Mouse (Mus musculus): Measurements from ENCODE around the gene Ell3. TPM values are rescaled to one million over a fixed set of nuclear protein-coding genes. Genes with fewer than 3 reads are reported as not detected.
A peak's percentile ranks its signal among the peaks of the same experiment; 100 is the strongest.

The Ell3 gene
- polyA plus RNA-seq, 1 experiment from 2014 or later: 3.1 TPM

DNA sequence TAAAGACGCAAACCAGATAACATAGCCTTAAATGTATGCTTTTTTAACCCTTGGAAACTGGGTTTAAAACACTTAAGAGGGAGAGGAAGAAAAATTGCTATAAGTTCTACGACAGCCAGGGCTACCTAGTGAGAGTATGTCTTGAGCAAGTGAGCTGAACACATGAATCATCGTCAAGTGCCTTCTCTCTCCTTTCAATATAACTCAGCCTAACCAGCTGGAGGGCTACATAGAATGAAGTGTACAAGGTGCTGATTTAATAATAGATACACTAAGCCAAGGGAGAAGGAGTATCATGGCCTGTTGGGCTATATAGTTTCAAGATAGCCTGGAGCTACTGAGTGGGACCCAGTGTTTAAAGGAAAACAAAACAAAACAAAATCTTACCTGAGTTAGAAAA, 25.6 kb downstream of the Ell3 start:
- 92% methylated on average over 3 of the region's 3 CpGs for WGBS
- H3K4me1 ChIP-seq (replicated peaks; ENCODE audit: control insufficient read depth, insufficient read depth, low read length): peaks cover 3% of the 10 kb centered on the region; the same call in 1 of the 2 replicates
- no peak for DNase-seq (ENCODE audit: low spot score)
- H3K4me2 ChIP-seq (replicated peaks; ENCODE audit: low read depth, low read length): no peak overlapping the region
- H3K9me3 ChIP-seq (ENCODE audit: control insufficient read depth, low read length): no peaks in the 10 kb centered on the region
- H3K9ac ChIP-seq (ENCODE audit: low read depth, low read length): no peak overlapping the region
- no peaks in the 10 kb centered on the region for H3K36me3 ChIP-seq (ENCODE audit: control insufficient read depth, insufficient read depth, low read length)
- no peaks in the 10 kb centered on the region for H3K27me3 ChIP-seq (ENCODE audit: control insufficient read depth, insufficient read depth, low read length)
- H3K27ac ChIP-seq (ENCODE audit: low read depth, low read length): no peak overlapping the region
- no peak for ATAC-seq (ENCODE audit: low FRiP score)
- H3K4me3 ChIP-seq (ENCODE audit: low read depth, low read length): no peak overlapping the region

DNA sequence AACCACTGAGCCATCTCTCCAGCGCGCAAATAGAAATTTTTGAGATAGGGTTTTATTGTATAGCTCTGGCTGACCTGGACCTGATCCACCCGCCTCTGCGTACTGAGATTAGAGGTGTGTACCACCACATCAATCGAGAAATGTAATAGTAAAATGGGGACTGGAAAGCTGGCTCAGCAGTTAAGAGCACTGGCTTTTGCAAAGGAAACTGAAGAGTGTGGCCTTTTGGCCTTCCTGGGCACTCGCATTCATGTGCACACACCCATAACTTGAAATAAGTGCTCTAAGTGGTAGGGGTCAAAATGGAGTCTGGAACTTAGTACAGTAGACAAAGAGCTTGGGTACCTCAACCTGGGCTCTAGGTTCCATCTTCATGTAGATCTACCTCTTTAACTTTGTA, 27.7 kb downstream of the Ell3 start:
- Histone ChIP-seq H3K4me2 (replicated peaks; ENCODE audit: low read depth, low read length) (no peak overlapping the region), H3K27me3 (ENCODE audit: control insufficient read depth, insufficient read depth, low read length) (no peaks in the 10 kb centered on the region), H3K4me3 (ENCODE audit: low read depth, low read length) (no peak overlapping the region), H3K4me1 (replicated peaks; ENCODE audit: control insufficient read depth, insufficient read depth, low read length) (peaks cover 3% of the 10 kb centered on the region; the same call in 1 of the 2 replicates), H3K27ac (ENCODE audit: low read depth, low read length) (no peak overlapping the region), H3K9ac (ENCODE audit: low read depth, low read length) (no peak overlapping the region), H3K36me3 (ENCODE audit: control insufficient read depth, insufficient read depth, low read length) (no peaks in the 10 kb centered on the region), H3K9me3 (ENCODE audit: control insufficient read depth, low read length) (no peaks in the 10 kb centered on the region)
- ATAC-seq (ENCODE audit: low FRiP score) (no peak), DNase-seq (ENCODE audit: low spot score) (no peak)
- WGBS: 94% methylated on average over 6 of the region's 6 CpGs

DNA sequence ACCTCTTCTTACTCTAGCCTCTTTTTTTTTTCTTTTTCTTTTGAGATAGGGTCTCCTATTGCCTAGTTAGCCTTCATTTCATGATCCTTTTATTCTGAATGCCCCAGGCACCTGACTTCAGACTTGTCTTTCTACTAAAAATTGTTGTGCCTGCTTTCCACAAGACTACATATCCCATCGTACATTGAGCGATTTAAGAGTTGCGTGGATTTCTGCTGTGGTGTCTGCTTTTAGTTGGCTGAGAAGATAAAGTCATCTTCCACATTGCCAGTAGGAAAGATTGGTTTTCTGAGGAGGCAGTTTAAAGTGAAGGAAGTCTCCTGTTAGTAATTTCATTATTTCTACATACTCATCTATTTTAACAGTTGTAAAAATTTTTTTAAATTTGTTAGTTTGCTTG, 28.5 kb downstream of the Ell3 start:
- Histone ChIP-seq H3K9ac (ENCODE audit: low read depth, low read length) (peak overlapping the region; percentile 8; the same call in 1 of the 2 replicates), H3K4me3 (ENCODE audit: low read depth, low read length) (peak overlapping the region; percentile 80), H3K4me2 (replicated peaks; ENCODE audit: low read depth, low read length) (peak overlapping the region; percentile 45), H3K4me1 (replicated peaks; ENCODE audit: control insufficient read depth, insufficient read depth, low read length) (peaks cover 3% of the 10 kb centered on the region; the same call in 1 of the 2 replicates), H3K27me3 (ENCODE audit: control insufficient read depth, insufficient read depth, low read length) (no peaks in the 10 kb centered on the region), H3K9me3 (ENCODE audit: control insufficient read depth, low read length) (no peaks in the 10 kb centered on the region), H3K36me3 (ENCODE audit: control insufficient read depth, insufficient read depth, low read length) (no peaks in the 10 kb centered on the region), H3K27ac (ENCODE audit: low read depth, low read length) (no peak overlapping the region)
- 87% methylated on average over 3 of the region's 3 CpGs for WGBS
- ATAC-seq (ENCODE audit: low FRiP score): no peak
- DNase-seq (ENCODE audit: low spot score): no peak

DNA sequence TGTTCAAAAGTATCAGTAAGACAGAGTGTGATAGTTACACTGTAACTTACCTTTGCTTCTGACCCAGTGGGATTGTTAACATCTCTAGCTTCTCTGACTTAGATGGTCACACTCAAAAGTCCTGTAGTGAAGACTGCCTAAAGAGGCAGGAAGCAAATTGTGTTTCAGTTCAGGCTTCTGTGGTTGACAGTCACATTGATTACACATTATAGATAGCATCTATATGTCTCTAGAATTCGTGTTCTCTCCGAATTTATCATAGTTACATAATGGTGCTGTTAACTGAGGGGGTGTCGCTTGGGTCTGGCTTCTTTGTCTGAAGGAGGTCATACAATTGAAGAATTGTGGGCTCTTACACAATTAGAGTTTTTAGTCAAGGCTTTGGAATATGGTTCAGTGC, 29.0 kb downstream of the Ell3 start:
- no peaks in the 10 kb centered on the region for H3K9me3 ChIP-seq (ENCODE audit: control insufficient read depth, low read length)
- H3K4me1 ChIP-seq (replicated peaks; ENCODE audit: control insufficient read depth, insufficient read depth, low read length): peaks cover 3% of the 10 kb centered on the region; the same call in 1 of the 2 replicates
- peak overlapping the region; percentile 80 for H3K4me3 ChIP-seq (ENCODE audit: low read depth, low read length)
- H3K27me3 ChIP-seq (ENCODE audit: control insufficient read depth, insufficient read depth, low read length): no peaks in the 10 kb centered on the region
- peak overlapping the region; percentile 8; the same call in 1 of the 2 replicates for H3K9ac ChIP-seq (ENCODE audit: low read depth, low read length)
- no peak for DNase-seq (ENCODE audit: low spot score)
- no peaks in the 10 kb centered on the region for H3K36me3 ChIP-seq (ENCODE audit: control insufficient read depth, insufficient read depth, low read length)
- H3K4me2 ChIP-seq (replicated peaks; ENCODE audit: low read depth, low read length): peak overlapping the region; percentile 45
- no peak overlapping the region for H3K27ac ChIP-seq (ENCODE audit: low read depth, low read length)
- ATAC-seq (ENCODE audit: low FRiP score): no peak
- 53% methylated on average over 3 of the region's 3 CpGs for WGBS

DNA sequence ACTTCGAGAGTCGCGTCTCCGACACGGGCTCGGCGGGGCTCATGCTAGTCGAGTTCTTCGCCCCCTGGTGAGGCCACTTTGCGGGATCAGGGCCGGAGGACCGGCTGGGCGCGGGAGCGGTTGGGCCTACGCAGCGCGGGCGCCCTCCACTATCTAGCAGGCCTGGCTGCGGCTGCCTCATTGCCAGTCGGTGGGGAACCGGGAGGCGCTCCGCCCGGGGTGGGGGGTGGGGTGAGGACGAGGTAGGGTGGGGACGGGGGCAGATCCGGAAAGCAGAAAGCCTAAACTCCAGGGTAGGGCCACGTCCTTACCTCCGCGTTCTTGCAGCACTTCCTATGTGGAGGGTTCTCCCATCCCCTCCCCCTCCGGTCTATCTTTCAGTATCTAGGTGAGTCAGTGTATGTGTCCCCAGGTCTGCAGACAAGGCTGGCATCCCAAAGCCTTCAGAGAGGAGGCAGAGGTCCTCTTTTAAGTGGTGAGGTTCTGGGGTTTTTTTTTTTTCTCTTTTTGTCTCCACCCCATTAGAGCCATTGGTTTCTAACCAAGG, 29.9 kb downstream of the Ell3 start:
- Histone ChIP-seq H3K27ac (ENCODE audit: low read depth, low read length) (peak overlapping the region; percentile 90), H3K27me3 (ENCODE audit: control insufficient read depth, insufficient read depth, low read length) (no peaks in the 10 kb centered on the region), H3K9me3 (ENCODE audit: control insufficient read depth, low read length) (no peaks in the 10 kb centered on the region), H3K4me2 (replicated peaks; ENCODE audit: low read depth, low read length) (peak overlapping the region; percentile 45), H3K4me3 (ENCODE audit: low read depth, low read length) (peak overlapping the region; percentile 80), H3K9ac (ENCODE audit: low read depth, low read length) (peak overlapping the region; percentile 91), H3K36me3 (ENCODE audit: control insufficient read depth, insufficient read depth, low read length) (no peaks in the 10 kb centered on the region), H3K4me1 (replicated peaks; ENCODE audit: control insufficient read depth, insufficient read depth, low read length) (peaks cover 3% of the 10 kb centered on the region; the same call in 1 of the 2 replicates)
- peak; percentile 61 for DNase-seq (ENCODE audit: low spot score)
- peak; percentile 57 for ATAC-seq (ENCODE audit: low FRiP score)
- under 1% methylated on average over 30 of the region's 32 CpGs for WGBS

DNA sequence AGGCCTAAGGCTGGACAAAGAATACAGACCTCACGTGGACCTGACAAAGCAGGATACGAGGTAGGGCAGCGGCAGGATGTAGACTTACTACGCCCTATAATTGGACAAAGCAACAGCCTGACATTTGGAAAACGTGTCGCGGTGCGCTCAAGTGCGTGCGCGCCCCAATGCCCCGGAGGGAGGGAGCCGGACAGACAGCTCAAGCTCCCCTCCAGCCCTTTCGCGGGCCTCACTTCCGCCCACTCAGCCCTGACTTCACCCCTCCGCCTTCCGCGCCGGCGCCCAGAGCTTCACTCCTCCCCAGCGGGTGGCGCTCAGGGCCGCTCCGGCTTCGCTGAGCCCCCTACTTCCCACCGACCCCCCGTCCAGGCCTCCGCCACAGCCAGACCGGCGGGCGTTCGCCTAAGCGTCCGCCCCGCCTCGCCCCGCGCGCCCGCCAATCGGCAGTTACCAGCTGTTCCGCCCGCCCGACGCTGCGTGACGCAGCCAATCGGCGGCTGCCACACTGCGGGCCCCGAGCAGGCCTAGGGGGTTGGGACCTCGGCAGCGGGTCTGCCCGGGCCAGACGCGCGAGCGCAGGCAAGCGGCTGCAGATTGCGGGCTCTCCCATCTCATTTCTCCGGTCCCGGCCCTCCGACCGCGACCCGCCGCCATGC, 30.6 kb downstream of the Ell3 start, which contains the start of the genes Pdia3 and Catsper2:
Pdia3 (plus strand) TSS at position 389 of the 656 bp plus-strand sequence.
Catsper2 (minus strand) TSS at position 406 of the 656 bp plus-strand sequence.
- peaks cover 3% of the 10 kb centered on the region; the same call in 1 of the 2 replicates for H3K4me1 ChIP-seq (replicated peaks; ENCODE audit: control insufficient read depth, insufficient read depth, low read length)
- WGBS: under 1% methylated on average over 65 of the region's 68 CpGs
- H3K9me3 ChIP-seq (ENCODE audit: control insufficient read depth, low read length): no peaks in the 10 kb centered on the region
- H3K27ac ChIP-seq (ENCODE audit: low read depth, low read length): peak within 1 kb of the TSS; percentile 90
- ATAC-seq (ENCODE audit: low FRiP score): peak; percentile 99
- peak within 1 kb of the TSS; percentile 45 for H3K4me2 ChIP-seq (replicated peaks; ENCODE audit: low read depth, low read length)
- DNase-seq (ENCODE audit: low spot score): peak; percentile 96
- no peaks in the 10 kb centered on the region for H3K27me3 ChIP-seq (ENCODE audit: control insufficient read depth, insufficient read depth, low read length)
- no peaks in the 10 kb centered on the region for H3K36me3 ChIP-seq (ENCODE audit: control insufficient read depth, insufficient read depth, low read length)
- H3K4me3 ChIP-seq (ENCODE audit: low read depth, low read length): peak within 1 kb of the TSS; percentile 80
- H3K9ac ChIP-seq (ENCODE audit: low read depth, low read length): peak within 1 kb of the TSS; percentile 91

DNA sequence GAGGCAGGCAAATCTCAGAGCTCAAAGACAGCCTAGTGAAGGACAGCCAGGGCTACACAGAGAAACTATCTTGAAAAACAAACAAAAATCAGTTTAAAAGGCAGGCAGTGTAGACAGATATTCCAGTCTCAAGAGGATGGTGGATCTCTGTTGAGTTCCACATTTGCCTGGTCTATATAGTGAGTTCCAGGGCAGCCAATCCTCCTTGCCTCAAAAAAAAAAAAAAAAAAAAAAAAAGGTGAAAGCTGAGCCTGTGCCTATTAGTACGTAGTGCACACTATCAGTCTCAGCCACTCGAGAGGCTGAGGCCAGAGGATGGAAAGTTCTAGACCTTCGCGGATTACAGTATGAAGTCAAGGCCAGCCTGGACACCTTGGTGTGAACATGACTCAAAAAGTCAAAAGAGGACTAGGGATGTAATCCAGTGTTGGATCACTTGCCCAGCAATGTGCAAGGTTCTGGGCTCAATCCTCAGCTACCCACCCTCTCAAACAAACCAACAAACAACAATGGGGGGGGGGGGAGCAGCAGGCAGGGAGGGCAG, 31.2 kb downstream of the Ell3 start:
- DNase-seq (ENCODE audit: low spot score): no peak
- 14% methylated on average over 4 of the region's 4 CpGs for WGBS
- no peak; the same call in 1 of the 2 replicates for ATAC-seq (ENCODE audit: low FRiP score)
- Histone ChIP-seq H3K36me3 (ENCODE audit: control insufficient read depth, insufficient read depth, low read length) (no peaks in the 10 kb centered on the region), H3K9ac (ENCODE audit: low read depth, low read length) (peak overlapping the region; percentile 74), H3K4me2 (replicated peaks; ENCODE audit: low read depth, low read length) (peak overlapping the region; percentile 45), H3K27ac (ENCODE audit: low read depth, low read length) (peak overlapping the region; percentile 90), H3K4me1 (replicated peaks; ENCODE audit: control insufficient read depth, insufficient read depth, low read length) (peaks cover 3% of the 10 kb centered on the region; the same call in 1 of the 2 replicates), H3K4me3 (ENCODE audit: low read depth, low read length) (peak overlapping the region; percentile 80), H3K27me3 (ENCODE audit: control insufficient read depth, insufficient read depth, low read length) (no peaks in the 10 kb centered on the region), H3K9me3 (ENCODE audit: control insufficient read depth, low read length) (no peaks in the 10 kb centered on the region)

DNA sequence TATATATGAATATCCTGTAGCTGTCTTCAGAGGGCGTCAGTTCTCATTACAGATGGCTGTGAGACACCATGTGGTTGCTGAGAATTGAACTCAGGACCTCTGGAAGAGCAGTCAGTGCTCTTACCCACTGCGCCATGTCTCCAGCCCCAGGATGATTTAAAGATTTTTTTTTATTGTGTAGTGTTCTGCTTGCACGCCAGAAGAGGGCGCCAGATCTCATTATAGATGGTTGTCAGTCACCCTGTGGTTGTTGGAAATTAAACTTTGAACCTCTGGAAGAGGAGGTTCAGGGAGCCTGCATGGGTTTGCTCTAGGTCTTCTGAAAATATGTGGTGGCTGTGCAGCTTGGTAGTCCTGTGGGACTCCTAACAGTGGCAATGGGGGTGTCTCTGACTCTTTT, 35.9 kb downstream of the Ell3 start:
- H3K9ac ChIP-seq (ENCODE audit: low read depth, low read length): no peak overlapping the region

More for the DNA sequence above, 35.9 kb downstream of the Ell3 start:
- no peaks in the 10 kb centered on the region for H3K36me3 ChIP-seq (ENCODE audit: control insufficient read depth, insufficient read depth, low read length)
- ATAC-seq (ENCODE audit: low FRiP score): no peak
- WGBS: 37% methylated on average over 4 of the region's 4 CpGs
- peak; percentile 17 for DNase-seq (ENCODE audit: low spot score)
- H3K4me2 ChIP-seq (replicated peaks; ENCODE audit: low read depth, low read length): no peak overlapping the region
- no peak overlapping the region for H3K4me3 ChIP-seq (ENCODE audit: low read depth, low read length)
- H3K4me1 ChIP-seq (replicated peaks; ENCODE audit: control insufficient read depth, insufficient read depth, low read length): no peaks in the 10 kb centered on the region
- no peaks in the 10 kb centered on the region for H3K9me3 ChIP-seq (ENCODE audit: control insufficient read depth, low read length)
- no peaks in the 10 kb centered on the region for H3K27me3 ChIP-seq (ENCODE audit: control insufficient read depth, insufficient read depth, low read length)
- no peak overlapping the region for H3K27ac ChIP-seq (ENCODE audit: low read depth, low read length)
